Mouse (Mus musculus) forebrain, embryonic 11.5 days (tissue): Measurements from ENCODE around the gene Tsr1. TPM values are rescaled to one million over a fixed set of nuclear protein-coding genes. Genes with fewer than 3 reads are reported as not detected.

Experiments used
- ATAC-seq: fragments of 200-750 bp; cut with Nextera tagmentation; replicated peaks from 2 replicates; pipeline ENCODE4 v1.8.0; 2017; ENCODE audit warnings: moderate TSS enrichment; ENCODE audit not compliant: low FRiP score
- DNase-seq: peaks from one replicate; pipeline ENCODE4 v3.0.0-alpha.2; 2017; ENCODE audit warnings: low spot score
- H3K27ac ChIP-seq: fragments of 300-500 bp; sonication (generic); 2 replicates; pipeline ENCODE4 v1.5.1; 2014; ENCODE audit warnings: low read depth, low read length
- H3K27me3 ChIP-seq: fragments of 300-500 bp; sonication (generic); 2 replicates; pipeline ENCODE4 v1.6.1; 2014; ENCODE audit warnings: mild to moderate bottlenecking, low read length, mixed read lengths; ENCODE audit not compliant: control insufficient read depth, insufficient read depth
- H3K36me3 ChIP-seq: fragments of 300-500 bp; sonication (generic); 2 replicates; pipeline ENCODE4 v1.6.1; 2014; ENCODE audit warnings: mild to moderate bottlenecking, low read length, moderate library complexity, mixed read lengths; ENCODE audit not compliant: control insufficient read depth, insufficient read depth
- H3K4me1 ChIP-seq: fragments of 300-500 bp; sonication (generic); replicated peaks from 2 replicates; pipeline ENCODE4 v1.6.1; 2014; ENCODE audit warnings: low read length, mixed read lengths; ENCODE audit not compliant: control insufficient read depth, insufficient read depth
- H3K4me2 ChIP-seq: fragments of 300-500 bp; sonication (generic); 2 replicates; pipeline ENCODE4 v1.6.1; 2014; ENCODE audit warnings: low read depth, mild to moderate bottlenecking, low read length, moderate library complexity, mixed read lengths; ENCODE audit not compliant: severe bottlenecking
- H3K4me3 ChIP-seq: fragments of 300-500 bp; sonication (generic); 2 replicates; pipeline ENCODE4 v1.5.1; 2014; ENCODE audit warnings: low read depth, low read length
- H3K9ac ChIP-seq: fragments of 300-500 bp; sonication (generic); 2 replicates; pipeline ENCODE4 v1.6.1; 2014; ENCODE audit warnings: low read length
- H3K9me3 ChIP-seq: fragments of 300-500 bp; sonication (generic); 2 replicates; pipeline ENCODE4 v1.6.1; 2016; ENCODE audit warnings: low read length, mixed read lengths; ENCODE audit not compliant: control insufficient read depth
- WGBS: fragments of 180-500 bp; shearing (Covaris S2); extraction: QIAGEN DNeasy Blood & Tissue Kit; methylation state at CpG from one replicate; pipeline ENCODE4 v1.1.7; 2014; 5-methylcytosine and 5-hydroxymethylcytosine counted together
- polyA plus RNA-seq: library from polyadenylated mRNA; unstranded; fragments of >200 nt; fragmentation: Nextera tagmentation; extraction: Ambion mirVana; gene quantifications from 2 replicates; pipeline ENCODE4 v1.2.1, GENCODE M21; 2014

Tsr1 gene
- polyA plus RNA-seq = 54.0 and 57.4 TPM in 2 replicates

DNA sequence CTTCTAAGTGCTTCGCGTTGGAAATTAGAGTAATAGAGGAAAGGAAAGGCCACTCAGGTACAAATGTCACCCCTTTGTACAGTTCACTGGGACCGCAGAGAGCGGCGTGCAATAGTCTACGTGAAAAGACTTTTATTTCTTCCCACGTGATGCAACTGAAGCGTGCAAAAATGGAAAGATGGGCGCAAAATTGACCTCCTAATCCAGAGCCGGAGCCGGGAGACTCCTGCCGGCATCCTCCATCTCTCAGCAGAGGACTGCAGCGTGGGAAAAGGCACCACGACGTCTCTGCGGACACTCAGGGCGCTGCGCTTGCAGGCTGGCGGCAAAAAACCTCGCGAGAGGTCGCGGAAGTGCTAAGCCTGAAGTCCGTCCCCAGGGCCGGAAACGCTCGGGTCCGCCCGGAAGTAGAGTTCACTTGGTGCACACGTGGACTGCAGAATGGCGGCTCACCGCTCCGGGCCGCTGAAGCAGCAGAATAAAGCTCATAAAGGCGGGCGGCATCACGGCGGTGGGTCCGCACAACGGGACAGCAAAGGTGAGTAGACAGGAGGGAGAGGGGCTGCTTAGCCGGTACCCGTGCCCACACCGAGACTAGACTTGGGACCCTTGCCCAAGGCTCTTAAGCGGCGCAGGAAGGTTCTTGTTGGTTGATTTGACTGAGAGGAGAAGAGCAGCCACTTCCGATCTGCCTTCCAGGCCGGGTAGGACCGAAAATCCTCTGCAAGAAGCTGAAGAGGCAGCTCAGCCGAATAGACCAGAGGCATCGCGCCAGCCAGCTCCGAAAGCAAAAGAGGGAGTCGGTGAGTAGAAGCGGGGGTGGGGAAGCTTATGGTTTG lies at the start of gene Tsr1:
Gene Tsr1 (plus strand): TSS at position 394 of the 839 bp plus-strand sequence.
- ATAC-seq = peak; percentile 87
- under 1% methylated on average over 54 of the region's 54 CpGs for WGBS
- peak within 1 kb of the TSS; percentile 85 for H3K9ac ChIP-seq

DNA sequence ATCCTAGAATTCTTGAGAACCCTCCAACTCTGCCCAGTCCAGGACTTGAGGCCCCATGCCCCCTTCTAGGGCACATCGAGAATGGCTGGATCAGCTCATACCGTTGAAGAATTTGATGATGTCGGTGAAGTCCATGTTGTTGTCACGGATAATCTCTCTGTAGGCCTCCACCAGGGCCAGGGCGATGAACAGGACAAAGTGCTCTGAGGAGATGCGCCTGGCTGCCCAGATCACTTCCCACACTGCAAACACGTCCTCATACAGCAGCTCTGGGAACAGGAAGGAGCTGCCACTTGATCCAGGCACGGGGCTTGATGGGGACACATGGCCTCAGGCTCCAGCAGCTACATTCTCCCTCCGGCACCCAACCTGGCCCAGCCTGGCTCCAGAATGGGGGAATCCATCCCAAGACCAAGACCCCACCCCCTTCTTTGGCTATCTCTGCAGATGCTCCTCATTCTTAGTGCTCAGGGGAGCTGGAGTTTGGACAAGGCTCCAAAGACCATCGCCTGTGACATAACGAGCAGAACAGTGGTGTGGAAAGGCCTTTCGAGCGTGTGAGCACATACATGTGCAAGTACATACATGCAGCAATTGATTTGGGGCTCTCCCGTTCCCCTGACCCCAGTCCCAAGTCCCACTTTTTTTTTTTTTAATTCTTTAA lies 46.7 kb upstream of the Tsr1 start:
- WGBS = 86% methylated on average over 14 of the region's 14 CpGs
- DNase-seq = no peak

More for the DNA sequence above, at the start of gene Tsr1:
- peak; percentile 95 for DNase-seq
- H3K36me3 ChIP-seq = peaks cover 3% of the 10 kb centered on the region
- H3K9me3 ChIP-seq = no peaks in the 10 kb centered on the region
- peak within 1 kb of the TSS; percentile 84 for H3K4me2 ChIP-seq
- no peaks in the 10 kb centered on the region; the same call in 1 of the 2 replicates for H3K4me1 ChIP-seq
- H3K27ac ChIP-seq = peak within 1 kb of the TSS; percentile 79
- H3K27me3 ChIP-seq = no peaks in the 10 kb centered on the region
- H3K4me3 ChIP-seq = peak within 1 kb of the TSS; percentile 88

GRCm38 (mm10) chr11:74857756-74858155 lies 40.1 kb upstream of the Tsr1 start:
- 90% methylated on average over 9 of the region's 9 CpGs for WGBS
- ATAC-seq = no peak

More for the DNA sequence above, 46.7 kb upstream of the Tsr1 start:
- H3K9me3 ChIP-seq = no peaks in the 10 kb centered on the region
- ATAC-seq = no peak
- H3K4me2 ChIP-seq = no peak overlapping the region
- H3K4me3 ChIP-seq = no peak overlapping the region
- H3K9ac ChIP-seq = no peak overlapping the region
- no peaks in the 10 kb centered on the region for H3K4me1 ChIP-seq
- H3K27me3 ChIP-seq = no peaks in the 10 kb centered on the region
- H3K36me3 ChIP-seq = no peaks in the 10 kb centered on the region
- no peak overlapping the region for H3K27ac ChIP-seq

GRCm38 (mm10) chr11:74862129-74862528 lies 35.7 kb upstream of the Tsr1 start:
- no peaks in the 10 kb centered on the region for H3K36me3 ChIP-seq
- no peaks in the 10 kb centered on the region for H3K27me3 ChIP-seq
- H3K9me3 ChIP-seq = no peaks in the 10 kb centered on the region
- no peak for ATAC-seq
- WGBS = 88% methylated on average over 5 of the region's 5 CpGs
- H3K27ac ChIP-seq = no peak overlapping the region
- DNase-seq = no peak
- no peak overlapping the region for H3K4me3 ChIP-seq
- no peak overlapping the region for H3K4me2 ChIP-seq
- no peak overlapping the region for H3K9ac ChIP-seq
- H3K4me1 ChIP-seq = no peaks in the 10 kb centered on the region

More at GRCm38 (mm10) chr11:74857756-74858155, 40.1 kb upstream of the Tsr1 start:
- Histone ChIP-seq H3K4me3 (no peak overlapping the region), H3K27me3 (no peaks in the 10 kb centered on the region), H3K9ac (no peak overlapping the region), H3K27ac (no peak overlapping the region), H3K36me3 (no peaks in the 10 kb centered on the region), H3K4me1 (no peaks in the 10 kb centered on the region), H3K4me2 (no peak overlapping the region), H3K9me3 (no peaks in the 10 kb centered on the region)
- peak; percentile 46 for DNase-seq

DNA sequence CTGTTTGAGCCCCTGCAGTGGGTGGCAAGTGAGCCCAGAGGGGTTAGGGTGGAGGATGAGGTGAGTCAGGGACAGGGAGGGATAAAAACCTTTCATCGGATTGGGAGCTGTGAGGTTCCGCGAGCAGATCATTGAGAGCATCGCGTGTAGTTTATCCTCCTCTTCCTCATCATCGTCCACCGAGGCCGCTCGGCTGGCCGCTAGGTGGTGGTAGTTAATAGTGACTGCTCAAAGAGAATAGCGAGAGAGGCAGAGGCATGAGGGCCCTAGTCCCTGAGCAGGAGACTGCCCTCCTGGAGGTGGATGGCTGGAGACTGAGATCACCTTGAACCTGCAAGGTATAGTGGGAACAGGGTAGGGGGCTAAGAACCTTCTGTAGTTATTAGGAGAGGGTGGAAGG lies 34.4 kb upstream of the Tsr1 start:
- 22% methylated on average over 11 of the region's 11 CpGs for WGBS
- H3K36me3 ChIP-seq = no peaks in the 10 kb centered on the region

GRCm38 (mm10) chr11:74864421-74864820 lies 33.5 kb upstream of the Tsr1 start:
- no peak overlapping the region for H3K27ac ChIP-seq
- H3K27me3 ChIP-seq = no peaks in the 10 kb centered on the region
- H3K36me3 ChIP-seq = no peaks in the 10 kb centered on the region
- no peak for ATAC-seq
- no peak overlapping the region for H3K4me3 ChIP-seq
- no peak overlapping the region for H3K4me2 ChIP-seq
- WGBS = 86% methylated on average over 9 of the region's 9 CpGs
- no peak for DNase-seq
- no peaks in the 10 kb centered on the region for H3K9me3 ChIP-seq
- H3K9ac ChIP-seq = no peak overlapping the region
- no peaks in the 10 kb centered on the region for H3K4me1 ChIP-seq

More for the DNA sequence above, 34.4 kb upstream of the Tsr1 start:
- DNase-seq = no peak
- Histone ChIP-seq H3K9ac (no peak overlapping the region), H3K27ac (no peak overlapping the region), H3K4me3 (no peak overlapping the region), H3K27me3 (no peaks in the 10 kb centered on the region), H3K4me2 (no peak overlapping the region), H3K4me1 (no peaks in the 10 kb centered on the region), H3K9me3 (no peaks in the 10 kb centered on the region)
- no peak for ATAC-seq

GRCm38 (mm10) chr11:74865252-74865651 lies 32.6 kb upstream of the Tsr1 start:
- DNase-seq (no peak), ATAC-seq (no peak)
- H3K4me2 ChIP-seq = no peak overlapping the region
- WGBS = 82% methylated on average over 9 of the region's 9 CpGs
- no peaks in the 10 kb centered on the region for H3K27me3 ChIP-seq
- H3K36me3 ChIP-seq = no peaks in the 10 kb centered on the region
- H3K9me3 ChIP-seq = no peaks in the 10 kb centered on the region
- no peak overlapping the region for H3K4me3 ChIP-seq
- H3K27ac ChIP-seq = no peak overlapping the region
- H3K9ac ChIP-seq = no peak overlapping the region
- no peaks in the 10 kb centered on the region for H3K4me1 ChIP-seq

DNA sequence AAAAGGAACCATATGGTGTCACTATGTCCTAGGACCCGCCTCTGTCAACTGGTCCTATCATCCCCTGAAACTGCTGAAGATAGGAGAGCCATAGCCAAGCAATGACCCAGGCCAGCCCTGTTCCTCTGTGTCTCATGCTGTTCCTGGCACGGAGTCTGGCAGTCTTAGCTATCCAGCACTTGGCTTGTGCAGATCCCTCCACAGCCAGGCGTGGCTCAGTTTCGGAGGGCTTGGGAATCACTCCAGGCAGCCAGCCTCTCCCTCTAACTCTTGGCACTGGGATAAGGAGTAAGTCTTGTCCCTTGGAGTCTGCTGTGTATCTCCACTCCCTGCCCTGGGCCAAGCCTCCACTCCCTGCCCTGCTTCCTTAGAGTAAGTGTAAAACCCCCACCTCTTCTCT lies 31.2 kb upstream of the Tsr1 start:
- Histone ChIP-seq H3K9ac (no peak overlapping the region), H3K36me3 (no peaks in the 10 kb centered on the region), H3K4me3 (no peak overlapping the region), H3K4me2 (no peak overlapping the region), H3K27me3 (no peaks in the 10 kb centered on the region), H3K4me1 (no peaks in the 10 kb centered on the region), H3K27ac (no peak overlapping the region), H3K9me3 (no peaks in the 10 kb centered on the region)
- ATAC-seq (no peak), DNase-seq (no peak)
- 94% methylated on average over 4 of the region's 4 CpGs for WGBS
